In the genomic region with DNA sequence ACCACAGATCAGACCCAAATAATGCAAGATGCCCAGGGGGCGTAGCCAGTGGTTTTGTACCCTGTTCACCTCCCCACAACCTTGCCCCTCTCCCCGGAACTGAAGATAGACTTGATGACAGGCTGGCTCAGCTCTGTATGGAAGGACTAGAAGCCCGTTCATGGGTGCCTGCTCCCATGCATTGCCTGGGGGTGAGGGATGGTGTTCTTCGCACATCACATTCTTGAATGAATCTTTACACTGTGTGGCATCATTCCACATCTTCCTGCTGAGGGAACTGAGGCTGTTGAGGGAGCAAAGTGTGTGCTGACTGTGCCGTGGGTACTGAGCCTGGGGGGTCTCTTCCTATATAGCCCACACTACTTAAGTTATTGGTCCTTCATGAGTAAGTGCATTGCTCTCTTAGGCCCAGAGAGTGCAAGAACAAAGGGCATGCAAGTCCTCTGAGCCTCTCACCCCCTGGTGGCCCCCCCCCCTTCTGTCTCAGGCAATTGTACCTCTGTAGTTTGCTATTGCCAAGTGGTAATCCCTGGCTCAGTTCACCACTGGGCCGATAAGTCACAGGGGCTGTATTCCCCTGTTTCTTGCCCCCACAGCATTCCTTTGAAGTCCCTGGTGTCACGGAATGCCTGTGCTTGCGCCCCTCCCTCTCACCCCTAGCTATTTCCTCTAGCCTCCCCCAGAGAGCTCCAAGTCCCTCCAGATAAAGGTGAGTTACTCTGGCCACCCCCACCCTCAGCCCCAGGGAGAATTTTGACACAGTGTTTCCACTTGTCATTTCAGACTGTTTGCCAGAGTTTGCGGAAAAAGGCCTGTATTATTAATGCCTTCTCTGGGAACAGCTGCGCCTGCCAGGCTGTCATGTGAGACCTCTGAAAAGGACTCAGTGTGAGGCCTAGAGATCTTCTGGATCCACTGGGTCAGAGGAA, we compare ENCODE assay signal across 8 mouse cellular contexts. TPM values are rescaled to one million over a fixed set of nuclear protein-coding genes. Genes with fewer than 3 reads are reported as not detected.
DNase-seq lines count a peak whose midpoint lies in the region; ATAC-seq and TF ChIP-seq lines count a peak whose summit lies in the region.

No protein-coding gene starts in this region.

- H3K4me2 ChIP-seq in heart, embryonic 12.5 days = no peak overlapping the region
- H3K4me2 ChIP-seq in forebrain, embryonic 11.5 days (ENCODE audit: low read depth, low read length, severe bottlenecking) = peak overlapping the region; percentile 8; the same call in 1 of the 2 replicates
- no peak overlapping the region for H3K4me2 ChIP-seq in kidney, embryonic 16.5 days (replicated peaks; ENCODE audit: low read depth, low read length)
- H3K4me2 ChIP-seq in neural tube, embryonic 14.5 days (ENCODE audit: low read depth, low read length) = no peak overlapping the region

- intact Hi-C loops in heart, postnatal 14 days (cut with DNase I) = loop anchor here (5.0 kb wide), 1 partner anchor 43 kb away; no protein-coding TSS in a partner anchor

- WGBS in heart, embryonic 12.5 days = 27% methylated on average over 10 of the region's 10 CpGs
- 18% methylated on average over 10 of the region's 10 CpGs for WGBS in forebrain, embryonic 11.5 days
- WGBS in kidney, embryonic 16.5 days = 22% methylated on average over 10 of the region's 10 CpGs
- WGBS in neural tube, embryonic 14.5 days = 22% methylated on average over 10 of the region's 10 CpGs

- H3K4me1 ChIP-seq in heart, embryonic 12.5 days (replicated peaks) = peaks cover 50% of the 10 kb centered on the region
- H3K4me1 ChIP-seq in ES-E14 (ENCODE audit: control insufficient read depth in 2 of 2, insufficient read depth in 2 of 2, low read length in 2 of 2, poor library complexity in 1 of 2) = peaks cover 0 to 46% of the 10 kb centered on the region in 2 experiments; a peak in 2 of 4 replicates
- H3K4me1 ChIP-seq in forebrain, embryonic 11.5 days (replicated peaks; ENCODE audit: control insufficient read depth, insufficient read depth, low read length) = peaks cover 15% of the 10 kb centered on the region
- H3K4me1 ChIP-seq in kidney, embryonic 16.5 days (ENCODE audit: insufficient read depth, low read length) = peaks cover 50% of the 10 kb centered on the region
- peaks cover 15% of the 10 kb centered on the region for H3K4me1 ChIP-seq in neural tube, embryonic 14.5 days (ENCODE audit: control insufficient read depth, insufficient read depth, low read length)

- no peak overlapping the region for H3K4me3 ChIP-seq in heart, embryonic 12.5 days
- H3K4me3 ChIP-seq in ES-E14 (ENCODE audit: insufficient read depth in 1 of 2, low read depth in 1 of 2, low read length in 2 of 2, poor library complexity in 1 of 2, severe bottlenecking in 1 of 2) = no peak overlapping the region
- no peak overlapping the region for H3K4me3 ChIP-seq in forebrain, embryonic 11.5 days (ENCODE audit: low read depth, low read length)
- no peak overlapping the region for H3K4me3 ChIP-seq in kidney, embryonic 16.5 days (ENCODE audit: low read length)
- no peak overlapping the region for H3K4me3 ChIP-seq in neural tube, embryonic 14.5 days (ENCODE audit: low read depth, low read length)

- no peak overlapping the region; the same call in 1 of the 2 replicates for H3K27ac ChIP-seq in heart, embryonic 12.5 days (ENCODE audit: poor library complexity, severe bottlenecking)
- no peak overlapping the region for H3K27ac ChIP-seq in ES-E14 (ENCODE audit: insufficient read depth, low read depth, low read length, poor library complexity, severe bottlenecking)
- peak overlapping the region; percentile 50 for H3K27ac ChIP-seq in forebrain, embryonic 11.5 days (ENCODE audit: low read depth, low read length)
- H3K27ac ChIP-seq in kidney, embryonic 16.5 days (ENCODE audit: low read length) = peak overlapping the region; percentile 68
- H3K27ac ChIP-seq in neural tube, embryonic 14.5 days (ENCODE audit: low read depth, low read length) = no peak overlapping the region

- no peak overlapping the region for H3K9ac ChIP-seq in heart, embryonic 12.5 days
- no peak overlapping the region for H3K9ac ChIP-seq in ES-E14 (ENCODE audit: insufficient read depth, low read depth, low read length, poor library complexity, severe bottlenecking)
- peak overlapping the region; percentile 8; the same call in 1 of the 2 replicates for H3K9ac ChIP-seq in forebrain, embryonic 11.5 days (ENCODE audit: low read length)
- H3K9ac ChIP-seq in kidney, embryonic 16.5 days (replicated peaks; ENCODE audit: low read length) = no peak overlapping the region; the same call in 1 of the 2 replicates
- H3K9ac ChIP-seq in neural tube, embryonic 14.5 days (replicated peaks; ENCODE audit: low read depth, low read length) = no peak overlapping the region

- 0 out of 2 replicates have a peak, but pooled peaks have one; percentile 44 for ATAC-seq in heart, embryonic 12.5 days (ENCODE audit: insufficient number of reproducible peaks, low FRiP score)
- ATAC-seq in forebrain, embryonic 11.5 days (replicated peaks; ENCODE audit: low FRiP score) = peak; percentile 74
- ATAC-seq in kidney, embryonic 16.5 days (ENCODE audit: low FRiP score, low TSS enrichment) = peak; percentile 28
- peak; percentile 48; the same call in 1 of the 2 replicates for ATAC-seq in neural tube, embryonic 14.5 days (ENCODE audit: low read depth)
- ATAC-seq in megakaryocyte-erythroid progenitor cell, adult 5-6 weeks (replicated peaks; ENCODE audit: low FRiP score, low TSS enrichment, poor library complexity, severe bottlenecking) = no peak

- peaks cover 21% of the 10 kb centered on the region for H3K27me3 ChIP-seq in heart, embryonic 12.5 days (replicated peaks)
- no peaks in the 10 kb centered on the region for H3K27me3 ChIP-seq in forebrain, embryonic 11.5 days (ENCODE audit: control insufficient read depth, insufficient read depth, low read length)
- H3K27me3 ChIP-seq in kidney, embryonic 16.5 days (ENCODE audit: insufficient read depth, low read length) = no peaks in the 10 kb centered on the region
- no peaks in the 10 kb centered on the region for H3K27me3 ChIP-seq in neural tube, embryonic 14.5 days (ENCODE audit: control insufficient read depth, insufficient read depth, low read length)

- DNase-seq in heart, postnatal 14 days = no peak
- DNase-seq in ES-E14 (ENCODE audit: low read depth, low spot score) = peak; percentile 54
- peak; percentile 64 for DNase-seq in forebrain, embryonic 11.5 days (ENCODE audit: low spot score)
- DNase-seq in right cerebral cortex, postnatal 4 days = no peak

- H3K9me3 ChIP-seq in heart, embryonic 12.5 days (replicated peaks) = no peaks in the 10 kb centered on the region
- no peaks in the 10 kb centered on the region for H3K9me3 ChIP-seq in ES-E14 (ENCODE audit: control insufficient read depth, insufficient read depth, low read depth, low read length)
- no peaks in the 10 kb centered on the region for H3K9me3 ChIP-seq in forebrain, embryonic 11.5 days (ENCODE audit: control insufficient read depth, low read length)
- no peaks in the 10 kb centered on the region for H3K9me3 ChIP-seq in kidney, embryonic 16.5 days (ENCODE audit: low read length)
- H3K9me3 ChIP-seq in neural tube, embryonic 14.5 days (ENCODE audit: control insufficient read depth, low read length) = no peaks in the 10 kb centered on the region

- peaks cover 3% of the 10 kb centered on the region; the same call in 1 of the 2 replicates for H3K36me3 ChIP-seq in heart, embryonic 12.5 days
- no peaks in the 10 kb centered on the region for H3K36me3 ChIP-seq in ES-E14 (ENCODE audit: control insufficient read depth, insufficient read depth, low read length, poor library complexity, severe bottlenecking)
- H3K36me3 ChIP-seq in forebrain, embryonic 11.5 days (ENCODE audit: control insufficient read depth, insufficient read depth, low read length) = no peaks in the 10 kb centered on the region
- no peaks in the 10 kb centered on the region for H3K36me3 ChIP-seq in kidney, embryonic 16.5 days (ENCODE audit: insufficient read depth, low read length)
- no peaks in the 10 kb centered on the region for H3K36me3 ChIP-seq in neural tube, embryonic 14.5 days (ENCODE audit: control insufficient read depth, insufficient read depth, low read length)

- in situ Hi-C loops in ES-E14 (cut with MboI; ENCODE audit: low sequenced_read_pairs in 2 of 2, unreplicated experiment in 2 of 2) = no loop called here

TF ChIP-seq in ES-E14, 5 proteins besides CTCF, POLR2A, EP300 and RAD21:
- TF ChIP-seq CHD2 (IDR thresholded peaks at IDR 0.05; ENCODE audit: low read depth, low read length) = no peak
- no peak for TF ChIP-seq HCFC1 (IDR thresholded peaks at IDR 0.05; ENCODE audit: borderline replicate concordance, insufficient read depth, low read length)
- TF ChIP-seq MAFK (IDR thresholded peaks at IDR 0.05; ENCODE audit: insufficient read depth, low read depth, low read length) = no peak
- TF ChIP-seq ZC3H11A (IDR thresholded peaks at IDR 0.05; ENCODE audit: borderline replicate concordance, low read depth, low read length) = no peak
- no peak for TF ChIP-seq ZNF384 (IDR thresholded peaks at IDR 0.05; ENCODE audit: low read depth, low read length)

RNA-seq across cellular contexts. Expression of a gene that starts 45.7 kb away (rescaled TPM):
- 18.9 and 21.9 TPM in 2 replicates for polyA plus RNA-seq in heart, embryonic 12.5 days (2016; fragmentation: Nextera tagmentation; extraction: Ambion mirVana)
- total RNA-seq in heart, postnatal 14 days (2021) = 10 to 100 TPM; 12.4 to 13.3 TPM
- total RNA-seq in ES-E14 (2012; rRNA removed) = 7.2 and 7.7 TPM in 2 replicates
- polyA plus RNA-seq in forebrain, embryonic 11.5 days (2014; fragmentation: Nextera tagmentation; extraction: Ambion mirVana) = 24.7 TPM in 2 replicates
- polyA plus RNA-seq in kidney, embryonic 16.5 days (2015; fragmentation: Nextera tagmentation; extraction: Ambion mirVana) = 25.9 and 26.0 TPM in 2 replicates
- polyA plus RNA-seq in neural tube, embryonic 14.5 days (2014; fragmentation: Nextera tagmentation; extraction: Ambion mirVana) = 23.0 and 30.7 TPM in 2 replicates
- 0.45 and 5.0 TPM in 2 replicates for total RNA-seq in megakaryocyte-erythroid progenitor cell, adult 5-6 weeks (2014; fragmentation: Nextera tagmentation)
- not detected in 2 replicates for total RNA-seq in megakaryocyte-erythroid progenitor cell, adult 5-6 weeks (2017)

Comparison
In these comparisons a context has a peak if more than half of its experiments do, and no peak if none do; other contexts are left out.
1. H3K27ac ChIP-seq: peak in forebrain, embryonic 11.5 days (single experiment) and kidney, embryonic 16.5 days (single experiment); none in heart, embryonic 12.5 days (single experiment), ES-E14 (single experiment) and neural tube, embryonic 14.5 days (single experiment).
2. DNase-seq: peak in ES-E14 (single experiment) and forebrain, embryonic 11.5 days (single experiment); none in heart, postnatal 14 days (0 of 2) and right cerebral cortex, postnatal 4 days (single experiment).